ENCODE assay signal across 40 mouse cellular contexts in the genomic region with DNA sequence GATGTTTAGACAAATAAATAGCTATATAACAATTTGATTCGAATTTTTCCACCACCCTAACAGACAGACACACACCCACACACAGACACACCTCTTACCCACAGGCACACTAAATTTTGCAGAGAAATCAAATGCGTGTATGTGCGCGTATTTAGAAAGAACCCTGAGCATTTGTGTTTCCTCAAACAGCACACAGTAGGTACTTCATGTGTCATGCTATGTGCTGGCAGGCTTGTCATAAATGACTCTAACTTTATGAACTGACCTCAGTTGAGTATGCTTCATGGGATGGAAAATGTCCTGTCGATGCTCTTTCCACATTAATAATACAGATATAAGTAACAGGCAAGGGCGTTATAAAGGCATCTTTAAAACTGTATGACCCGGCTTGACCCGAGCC. TPM values are rescaled to one million over a fixed set of nuclear protein-coding genes. Genes with fewer than 3 reads are reported as not detected.
"Had no signal": no experiment of that assay in that cellular context is flagged by ENCODE, and none has a peak within 500 bp of the region (broad histone marks: within the 10 kb centered on the region; RNA-seq: fewer than 3 reads in every experiment).

No protein-coding gene starts in this region.

- H3K27me3 ChIP-seq: limb, embryonic 12.5 days; limb, embryonic 13.5 days; limb, embryonic 15.5 days; liver, embryonic 12.5 days; liver, embryonic 13.5 days; liver, embryonic 15.5 days; lung, embryonic 15.5 days; megakaryocyte, embryonic 14.5 days; midbrain, embryonic 12.5 days; midbrain, embryonic 13.5 days; midbrain, embryonic 15.5 days; neural tube, embryonic 12.5 days; neural tube, embryonic 13.5 days had no signal

- H3K4me3 ChIP-seq: limb, embryonic 10.5 days; limb, embryonic 12.5 days; limb, embryonic 13.5 days; limb, embryonic 15.5 days; liver, embryonic 12.5 days; liver, embryonic 13.5 days; liver, embryonic 15.5 days; lung, embryonic 15.5 days; megakaryocyte, embryonic 14.5 days; midbrain, embryonic 10.5 days; midbrain, embryonic 12.5 days; midbrain, embryonic 13.5 days; midbrain, embryonic 15.5 days; myocyte; neural tube, embryonic 12.5 days; neural tube, embryonic 13.5 days had no signal

- H3K27ac ChIP-seq: limb, embryonic 10.5 days; limb, embryonic 12.5 days; limb, embryonic 13.5 days; limb, embryonic 15.5 days; liver, embryonic 12.5 days; liver, embryonic 13.5 days; liver, embryonic 14.5 days; liver, embryonic 15.5 days; lung, embryonic 15.5 days; macrophage; midbrain, embryonic 10.5 days; midbrain, embryonic 12.5 days; midbrain, embryonic 13.5 days; midbrain, embryonic 15.5 days; neural tube, embryonic 12.5 days; neural tube, embryonic 13.5 days had no signal

- H3K9me3 ChIP-seq: limb, embryonic 10.5 days; limb, embryonic 12.5 days; limb, embryonic 13.5 days; limb, embryonic 15.5 days; liver, embryonic 12.5 days; liver, embryonic 13.5 days; liver, embryonic 15.5 days; lung, embryonic 15.5 days; megakaryocyte, embryonic 14.5 days; midbrain, embryonic 10.5 days; midbrain, embryonic 12.5 days; midbrain, embryonic 13.5 days; midbrain, embryonic 15.5 days; neural tube, embryonic 12.5 days; neural tube, embryonic 13.5 days had no signal

- H3K9ac ChIP-seq: limb, embryonic 12.5 days; limb, embryonic 13.5 days; limb, embryonic 15.5 days; liver, embryonic 12.5 days; liver, embryonic 13.5 days; liver, embryonic 14.5 days; liver, embryonic 15.5 days; liver, postnatal 0 days; lung, embryonic 14.5 days; lung, embryonic 15.5 days; midbrain, embryonic 12.5 days; midbrain, embryonic 13.5 days; midbrain, embryonic 15.5 days; neural tube, embryonic 12.5 days; neural tube, embryonic 13.5 days had no signal

- H3K36me3 ChIP-seq: limb, embryonic 10.5 days; limb, embryonic 12.5 days; limb, embryonic 13.5 days; liver, embryonic 12.5 days; liver, embryonic 13.5 days; liver, embryonic 15.5 days; lung, embryonic 15.5 days; midbrain, embryonic 10.5 days; midbrain, embryonic 12.5 days; midbrain, embryonic 13.5 days; midbrain, embryonic 15.5 days; neural tube, embryonic 12.5 days; neural tube, embryonic 13.5 days had no signal

- H3K4me1 ChIP-seq: limb, embryonic 12.5 days; limb, embryonic 15.5 days; liver, embryonic 15.5 days; lung, embryonic 15.5 days; midbrain, embryonic 10.5 days; midbrain, embryonic 12.5 days; midbrain, embryonic 15.5 days; neural tube, embryonic 12.5 days; neural tube, embryonic 13.5 days had no signal

- ATAC-seq: liver, embryonic 12.5 days; liver, postnatal 0 days; lung, postnatal 0 days; midbrain, embryonic 13.5 days; midbrain, embryonic 15.5 days; midbrain, embryonic 16.5 days had no signal

- H3K4me2 ChIP-seq: limb, embryonic 12.5 days; limb, embryonic 13.5 days; limb, embryonic 15.5 days; liver, embryonic 11.5 days; liver, embryonic 12.5 days; liver, embryonic 13.5 days; liver, embryonic 15.5 days; lung, embryonic 14.5 days; lung, embryonic 15.5 days; midbrain, embryonic 11.5 days; midbrain, embryonic 12.5 days; midbrain, embryonic 13.5 days; midbrain, embryonic 15.5 days; neural tube, embryonic 12.5 days; neural tube, embryonic 13.5 days had no signal

- DNase-seq: left cerebral cortex, postnatal 4 days; liver; liver, embryonic 13.5 days; liver, postnatal 0 days; lung, adult 18-20 months; lung, adult 2 months; lung, embryonic 14.5 days; lung, postnatal 10 days; lung, postnatal 14 days; lung, postnatal 36 days; lung, postnatal 4 days; midbrain, embryonic 14.5 days had no signal

RNA-seq across cellular contexts. Expression of a gene that starts 17.2 kb away (rescaled TPM):
- total RNA-seq: left cerebral cortex, postnatal 4 days; megakaryocyte progenitor cell, adult 5-6 weeks; megakaryocyte, adult 5-6 weeks; megakaryocyte-erythroid progenitor cell, adult 5-6 weeks; midbrain, postnatal 0 days; monocyte, adult 5-6 weeks had no signal
- polyA plus RNA-seq: limb, embryonic 10.5 days; limb, embryonic 11.5 days; limb, embryonic 12.5 days; limb, embryonic 13.5 days; macrophage; midbrain, embryonic 10.5 days; midbrain, embryonic 11.5 days; midbrain, embryonic 12.5 days; neural tube, embryonic 11.5 days; neural tube, embryonic 12.5 days had no signal
